Mouse (Mus musculus): Measurements from ENCODE around the gene Orai3.

GRCm38 (mm10) chr7:127814241-127814921, 44.8 kb downstream of the Orai3 start:
- TF ChIP-seq MAX (IDR thresholded peaks at IDR 0.05; ENCODE audit: low read length) (no peak), CTCF (IDR thresholded peaks at IDR 0.05 in 2 of 3, conservative IDR thresholded peaks at IDR 0.05 in 1 of 3; ENCODE audit: control insufficient read depth in 1 of 3, insufficient read depth in 1 of 3, low read depth in 2 of 3, low read length in 3 of 3, poor library complexity in 1 of 3, severe bottlenecking in 1 of 3) (no peak)
